Mouse (Mus musculus): ENCODE measurements around the gene Slc38a1. TPM values are rescaled to one million over a fixed set of nuclear protein-coding genes. Genes with fewer than 3 reads are reported as not detected.

The Slc38a1 gene
- polyA plus RNA-seq, 1 experiment from 2014 or later, result 70.4 TPM

Other genes with a start within 250 kb of the Slc38a1 start
- gene Scaf11, start 182.1 kb downstream of the Slc38a1 start, polyA plus RNA-seq (2015; fragmentation: Nextera tagmentation; extraction: Ambion mirVana), result 58.4 and 62.7 TPM in 2 replicates
- 115 and 119 TPM in 2 replicates for gene Slc38a2, start 56.8 kb upstream of the Slc38a1 start, polyA plus RNA-seq (2015; fragmentation: Nextera tagmentation; extraction: Ambion mirVana)

Measured in heart, embryonic 13.5 days (tissue).